22 mouse cellular contexts compared by ENCODE assay signal in genomic region chr4:35040896-35041295, GRCm38 (mm10).
DNase-seq lines count a peak whose midpoint lies in the region; ATAC-seq and TF ChIP-seq lines count a peak whose summit lies in the region.
"Had no signal": no experiment of that assay in that cellular context is flagged by ENCODE, and none has a peak within 500 bp of the region (broad histone marks: within the 10 kb centered on the region; RNA-seq: fewer than 3 reads in every experiment).

No protein-coding gene starts in this region.

- no peak for TF ChIP-seq POLR2A in testis, adult 2 months (IDR thresholded peaks at IDR 0.05; ENCODE audit: control insufficient read depth, low read depth, low read length)

- H3K27ac ChIP-seq in liver, embryonic 15.5 days (replicated peaks) = no peak overlapping the region
- H3K27ac ChIP-seq in liver, embryonic 12.5 days = no peak overlapping the region
- peak overlapping the region; percentile 12; the same call in 1 of the 2 replicates for H3K27ac ChIP-seq in testis, adult 2 months (ENCODE audit: control insufficient read depth, insufficient read depth, low read depth, low read length)
- H3K27ac ChIP-seq: embryonic facial prominence, embryonic 13.5 days; embryonic facial prominence, embryonic 15.5 days; forebrain, embryonic 10.5 days; forebrain, embryonic 12.5 days had no signal

- 74% methylated on average over 5 of the region's 5 CpGs for WGBS in liver, embryonic 15.5 days (ENCODE audit: insufficient replicate concordance)
- 80% methylated on average over 5 of the region's 5 CpGs for WGBS in liver, embryonic 12.5 days (ENCODE audit: insufficient replicate concordance)

- no peak overlapping the region for H3K4me3 ChIP-seq in liver, embryonic 15.5 days (replicated peaks)
- no peak overlapping the region for H3K4me3 ChIP-seq in liver, embryonic 12.5 days
- H3K4me3 ChIP-seq in testis, adult 2 months (ENCODE audit: control insufficient read depth, low read depth, low read length) = no peak overlapping the region
- H3K4me3 ChIP-seq: embryonic facial prominence, embryonic 13.5 days; embryonic facial prominence, embryonic 15.5 days; erythroblast, embryonic 14.5 days; forebrain, embryonic 10.5 days; forebrain, embryonic 12.5 days had no signal

- H3K4me2 ChIP-seq in liver, embryonic 15.5 days = no peak overlapping the region
- no peak overlapping the region for H3K4me2 ChIP-seq in liver, embryonic 12.5 days
- H3K4me2 ChIP-seq: embryonic facial prominence, embryonic 13.5 days; embryonic facial prominence, embryonic 15.5 days; forebrain, embryonic 12.5 days had no signal

- no peak overlapping the region for H3K9ac ChIP-seq in liver, embryonic 15.5 days
- H3K9ac ChIP-seq in liver, embryonic 12.5 days = no peak overlapping the region
- H3K9ac ChIP-seq: embryonic facial prominence, embryonic 13.5 days; embryonic facial prominence, embryonic 15.5 days; forebrain, embryonic 12.5 days had no signal

- no peaks in the 10 kb centered on the region for H3K9me3 ChIP-seq in liver, embryonic 15.5 days (replicated peaks)
- no peaks in the 10 kb centered on the region for H3K9me3 ChIP-seq in liver, embryonic 12.5 days (replicated peaks)
- H3K9me3 ChIP-seq: embryonic facial prominence, embryonic 13.5 days; embryonic facial prominence, embryonic 15.5 days; forebrain, embryonic 10.5 days; forebrain, embryonic 12.5 days had no signal

- no peak for DNase-seq in testis, postnatal 10 days (ENCODE audit: low spot score)
- no peak for DNase-seq in gastrocnemius, adult 8-10 months (ENCODE audit: low spot score in 2 of 2)
- DNase-seq: adrenal gland, adult 2 months; adrenal gland, postnatal 10 days; adrenal gland, postnatal 25 days; cerebellum, adult 11 months; cerebellum, adult 18-20 months; cerebellum, adult 8-10 months; cerebellum, adult 9-11 months; cerebellum, postnatal 14 days; cerebellum, postnatal 36 days; embryo, embryonic 11 days had no signal

- H3K27me3 ChIP-seq in liver, embryonic 15.5 days = no peaks in the 10 kb centered on the region
- no peaks in the 10 kb centered on the region for H3K27me3 ChIP-seq in liver, embryonic 12.5 days (replicated peaks)
- H3K27me3 ChIP-seq in testis, adult 2 months (ENCODE audit: control insufficient read depth, insufficient read depth, low read length) = no peaks in the 10 kb centered on the region
- H3K27me3 ChIP-seq: embryonic facial prominence, embryonic 13.5 days; embryonic facial prominence, embryonic 15.5 days; forebrain, embryonic 12.5 days had no signal

- ATAC-seq in liver, embryonic 15.5 days (ENCODE audit: insufficient read depth) = peak; percentile 54; the same call in 1 of the 2 replicates
- ATAC-seq in liver, embryonic 12.5 days = no peak
- ATAC-seq: forebrain, embryonic 14.5 days; forebrain, embryonic 16.5 days had no signal

- H3K36me3 ChIP-seq in liver, embryonic 15.5 days (replicated peaks) = no peaks in the 10 kb centered on the region
- H3K36me3 ChIP-seq in liver, embryonic 12.5 days = 0 out of 2 replicates have a peak, but pooled peaks cover 3% of the 10 kb centered on the region
- H3K36me3 ChIP-seq in testis, adult 2 months (ENCODE audit: control insufficient read depth, insufficient read depth, low read length) = no peaks in the 10 kb centered on the region
- H3K36me3 ChIP-seq: embryonic facial prominence, embryonic 13.5 days; embryonic facial prominence, embryonic 15.5 days; forebrain, embryonic 12.5 days had no signal

- TF ChIP-seq CTCF in testis, adult 2 months (IDR thresholded peaks at IDR 0.05; ENCODE audit: control insufficient read depth, insufficient read depth, insufficient replicate concordance, low read depth, low read length) = no peak

- no peaks in the 10 kb centered on the region for H3K4me1 ChIP-seq in liver, embryonic 15.5 days (replicated peaks)
- H3K4me1 ChIP-seq in liver, embryonic 12.5 days = no peaks in the 10 kb centered on the region
- H3K4me1 ChIP-seq in testis, adult 2 months (ENCODE audit: control insufficient read depth, insufficient read depth, low read length) = no peaks in the 10 kb centered on the region; the same call in 1 of the 2 replicates
- H3K4me1 ChIP-seq: embryonic facial prominence, embryonic 13.5 days; embryonic facial prominence, embryonic 15.5 days; forebrain, embryonic 10.5 days; forebrain, embryonic 12.5 days had no signal
